Mouse (Mus musculus): ENCODE results near the gene Foxp4. TPM values are rescaled to one million over a fixed set of nuclear protein-coding genes. Genes with fewer than 3 reads are reported as not detected.

Gene Foxp4
- polyA plus RNA-seq, 2 experiments = 3.5 to 9.4 TPM

DNA sequence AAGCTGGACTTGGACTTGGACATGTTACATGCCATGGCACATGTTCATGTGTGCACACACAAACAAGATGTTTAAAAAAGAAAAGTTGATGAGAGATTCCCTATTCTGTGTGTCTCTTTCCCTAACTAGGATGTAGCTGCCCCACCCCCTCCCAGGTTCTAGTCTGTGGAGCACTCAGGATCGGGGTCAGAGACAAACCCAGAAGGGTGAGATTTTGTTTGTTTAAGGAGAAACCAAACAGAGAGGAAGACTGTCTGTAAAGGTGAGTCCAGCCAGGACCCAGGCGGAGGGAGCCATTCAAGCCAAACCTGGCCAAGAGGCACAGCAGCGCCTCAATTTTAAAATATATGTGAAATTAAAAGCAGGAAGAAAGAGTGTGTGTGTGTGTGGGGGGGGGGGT lies 7.2 kb downstream of the Foxp4 start:
- Histone ChIP-seq H3K27ac (no peak overlapping the region), H3K9ac (replicated peaks) (no peak overlapping the region), H3K9me3 (ENCODE audit: control insufficient read depth, low read length) (no peaks in the 10 kb centered on the region), H3K4me2 (ENCODE audit: low read depth) (0 out of 2 replicates have a peak overlapping the region, but pooled peaks have one; percentile 15), H3K4me1 (replicated peaks; ENCODE audit: control insufficient read depth in 2 of 2, insufficient read depth in 2 of 2, low read length in 1 of 2) (peaks cover 0 to 2% of the 10 kb centered on the region in 2 experiments; a peak in 1 of 4 replicates), H3K36me3 (replicated peaks; ENCODE audit: control insufficient read depth, insufficient read depth, low read depth) (no peaks in the 10 kb centered on the region), H3K27me3 (ENCODE audit: control insufficient read depth, insufficient read depth, low read length) (peaks cover 12% of the 10 kb centered on the region), H3K4me3 (ENCODE audit: insufficient read depth in 1 of 2, low read depth in 2 of 2, low read length in 2 of 2) (no peak overlapping the region)
- 62% methylated on average over 3 of the region's 3 CpGs for WGBS (ENCODE audit: insufficient replicate concordance)
- DNase-seq (ENCODE audit: low read depth in 3 of 3, low spot score in 3 of 3) = no peak
- ATAC-seq (ENCODE audit: insufficient read depth) = no peak
- TF ChIP-seq EP300 (IDR thresholded peaks at IDR 0.05; ENCODE audit: low read depth) (no peak), CTCF (IDR thresholded peaks at IDR 0.05; ENCODE audit: low read depth) (no peak)

DNA sequence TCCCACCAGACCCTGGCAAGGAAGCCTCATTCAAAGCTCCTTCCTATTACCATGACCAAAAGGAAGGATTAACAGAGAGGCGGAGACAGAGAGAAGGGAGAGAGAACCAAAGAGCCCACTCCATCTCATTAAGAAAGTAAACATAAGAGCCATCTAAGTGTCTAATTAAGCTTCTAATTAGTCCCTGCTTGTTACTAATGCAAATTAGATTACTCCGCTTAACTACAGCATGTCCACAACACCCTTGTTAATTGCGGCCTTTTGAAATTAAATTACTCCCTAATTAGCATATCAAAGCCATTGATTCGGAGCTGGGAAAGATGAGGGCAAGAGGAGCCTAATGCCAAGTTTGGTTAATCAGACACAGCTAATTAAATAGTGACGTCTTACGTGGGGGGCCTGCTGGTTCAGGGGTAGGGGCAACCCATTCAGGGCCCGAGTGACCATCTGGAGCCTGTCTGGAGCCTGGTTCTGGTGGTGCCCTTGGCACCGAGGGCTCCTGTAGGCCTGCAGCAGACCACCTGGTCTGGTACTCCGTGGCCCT lies 9.7 kb downstream of the Foxp4 start:
- H3K4me1 ChIP-seq (replicated peaks; ENCODE audit: control insufficient read depth in 2 of 2, insufficient read depth in 2 of 2, low read length in 1 of 2) = peaks cover 0 to 8% of the 10 kb centered on the region in 2 experiments; a peak in 2 of 4 replicates
- H3K36me3 ChIP-seq (replicated peaks; ENCODE audit: control insufficient read depth, insufficient read depth, low read depth) = no peaks in the 10 kb centered on the region

DNA sequence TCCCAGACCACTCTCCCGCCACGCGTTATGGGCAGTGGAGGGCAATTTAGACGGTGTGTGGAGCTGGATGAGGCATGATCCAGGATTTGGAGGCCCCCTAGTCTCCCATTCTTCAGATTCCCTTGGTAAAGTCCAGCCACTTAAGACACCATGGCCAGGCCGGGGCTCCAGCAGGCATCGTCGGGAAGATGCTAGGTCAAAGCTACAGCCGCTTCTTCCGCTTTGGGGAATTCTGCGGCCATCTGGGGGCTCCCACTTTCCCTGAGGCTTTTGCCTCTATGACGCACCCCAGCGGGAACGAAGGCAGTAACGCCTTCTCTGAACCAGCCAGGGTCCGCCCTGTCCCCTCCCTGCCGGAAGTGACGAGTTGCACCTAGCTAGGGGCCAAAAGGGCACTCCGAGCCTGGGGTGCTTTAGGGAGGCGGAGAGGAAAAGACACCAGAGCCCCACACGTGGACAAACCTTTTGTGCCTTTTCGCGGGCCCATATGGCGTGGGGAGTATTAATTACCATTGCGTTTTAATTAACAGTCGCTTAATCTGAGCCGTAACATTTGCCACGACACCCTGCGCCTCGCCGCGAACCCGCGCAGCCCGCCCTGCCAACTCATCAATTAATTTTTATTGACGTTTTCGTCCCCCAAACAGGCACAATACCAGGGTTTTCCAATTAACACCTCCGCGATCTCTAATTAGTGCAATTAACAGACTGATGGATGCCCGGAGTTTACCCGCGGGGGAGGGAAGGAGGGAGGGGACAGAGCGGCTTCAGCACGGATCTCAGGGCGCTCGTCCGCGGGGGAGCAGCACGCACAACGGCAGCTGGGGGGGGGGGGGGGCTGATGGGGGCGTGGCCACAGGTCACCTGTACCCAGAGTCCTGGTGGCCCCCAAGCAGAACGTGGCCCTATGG lies 15.1 kb downstream of the Foxp4 start:
- Histone ChIP-seq H3K4me2 (ENCODE audit: low read depth) (peak overlapping the region; percentile 71), H3K27ac (no peak overlapping the region; the same call in none of the 2 replicates), H3K4me3 (ENCODE audit: insufficient read depth in 1 of 2, low read depth in 2 of 2, low read length in 2 of 2) (peak overlapping the region; percentile 64 to 73), H3K9ac (replicated peaks) (peak overlapping the region; percentile 55), H3K9me3 (ENCODE audit: control insufficient read depth, low read length) (no peaks in the 10 kb centered on the region), H3K36me3 (replicated peaks; ENCODE audit: control insufficient read depth, insufficient read depth, low read depth) (no peaks in the 10 kb centered on the region), H3K27me3 (ENCODE audit: control insufficient read depth, insufficient read depth, low read length) (no peaks in the 10 kb centered on the region), H3K4me1 (replicated peaks; ENCODE audit: control insufficient read depth in 2 of 2, insufficient read depth in 2 of 2, low read length in 1 of 2) (peaks cover 9 to 17% of the 10 kb centered on the region in 2 experiments)
- peak; percentile 93 for ATAC-seq (ENCODE audit: insufficient read depth)
- WGBS (ENCODE audit: insufficient replicate concordance) = 6% methylated on average over 51 of the region's 51 CpGs
- DNase-seq (ENCODE audit: low read depth in 3 of 3, low spot score in 3 of 3) = peak; percentile 70 to 74 (median 72)
- peak; percentile 30; the same call in 1 of the 2 replicates for TF ChIP-seq CTCF (IDR thresholded peaks at IDR 0.05; ENCODE audit: low read depth)
- no peak for TF ChIP-seq EP300 (IDR thresholded peaks at IDR 0.05; ENCODE audit: low read depth)

More for the DNA sequence above, 9.7 kb downstream of the Foxp4 start:
- Histone ChIP-seq H3K4me2 (ENCODE audit: low read depth) (no peak overlapping the region), H3K27me3 (ENCODE audit: control insufficient read depth, insufficient read depth, low read length) (no peaks in the 10 kb centered on the region), H3K9ac (replicated peaks) (no peak overlapping the region), H3K27ac (no peak overlapping the region), H3K9me3 (ENCODE audit: control insufficient read depth, low read length) (no peaks in the 10 kb centered on the region), H3K4me3 (ENCODE audit: insufficient read depth in 1 of 2, low read depth in 2 of 2, low read length in 2 of 2) (no peak overlapping the region)
- WGBS (ENCODE audit: insufficient replicate concordance) = 66% methylated on average over 9 of the region's 9 CpGs
- TF ChIP-seq CTCF (IDR thresholded peaks at IDR 0.05; ENCODE audit: low read depth) (no peak), EP300 (IDR thresholded peaks at IDR 0.05; ENCODE audit: low read depth) (no peak)
- no peak for ATAC-seq (ENCODE audit: insufficient read depth)
- no peak for DNase-seq (ENCODE audit: low read depth in 3 of 3, low spot score in 3 of 3)

DNA sequence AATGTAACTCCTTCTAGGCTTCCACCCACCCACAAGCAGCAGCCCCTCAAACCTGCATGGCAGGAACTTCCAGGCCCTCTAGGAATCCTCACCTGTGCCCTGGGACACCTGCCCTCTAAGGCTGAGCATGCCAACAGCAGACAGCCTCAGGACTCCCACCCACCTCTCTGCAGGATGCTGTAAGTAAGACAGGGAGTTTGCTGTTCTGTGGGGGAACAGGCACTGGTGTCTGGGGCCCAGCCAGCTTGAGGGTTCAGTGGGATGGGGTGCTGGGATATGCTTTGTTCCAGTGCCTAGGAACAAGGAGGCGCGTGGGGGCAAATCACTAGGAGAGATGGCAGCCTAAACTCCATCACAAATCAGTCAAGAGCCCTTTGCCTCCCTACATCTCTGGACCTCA lies 16.4 kb downstream of the Foxp4 start:
- H3K9ac ChIP-seq (replicated peaks) = no peak overlapping the region
- no peaks in the 10 kb centered on the region for H3K36me3 ChIP-seq (replicated peaks; ENCODE audit: control insufficient read depth, insufficient read depth, low read depth)
- no peak overlapping the region for H3K4me3 ChIP-seq (ENCODE audit: insufficient read depth in 1 of 2, low read depth in 2 of 2, low read length in 2 of 2)
- no peak overlapping the region for H3K4me2 ChIP-seq (ENCODE audit: low read depth)
- peaks cover 9 to 17% of the 10 kb centered on the region in 2 experiments for H3K4me1 ChIP-seq (replicated peaks; ENCODE audit: control insufficient read depth in 2 of 2, insufficient read depth in 2 of 2, low read length in 1 of 2)
- 68% methylated on average over 2 of the region's 2 CpGs for WGBS (ENCODE audit: insufficient replicate concordance)
- DNase-seq (ENCODE audit: low read depth in 3 of 3, low spot score in 3 of 3) (no peak), ATAC-seq (ENCODE audit: insufficient read depth) (no peak)
- no peaks in the 10 kb centered on the region for H3K9me3 ChIP-seq (ENCODE audit: control insufficient read depth, low read length)
- no peaks in the 10 kb centered on the region for H3K27me3 ChIP-seq (ENCODE audit: control insufficient read depth, insufficient read depth, low read length)
- H3K27ac ChIP-seq = no peak overlapping the region
- TF ChIP-seq CTCF (IDR thresholded peaks at IDR 0.05; ENCODE audit: low read depth) = no peak
- TF ChIP-seq EP300 (IDR thresholded peaks at IDR 0.05; ENCODE audit: low read depth) = no peak

DNA sequence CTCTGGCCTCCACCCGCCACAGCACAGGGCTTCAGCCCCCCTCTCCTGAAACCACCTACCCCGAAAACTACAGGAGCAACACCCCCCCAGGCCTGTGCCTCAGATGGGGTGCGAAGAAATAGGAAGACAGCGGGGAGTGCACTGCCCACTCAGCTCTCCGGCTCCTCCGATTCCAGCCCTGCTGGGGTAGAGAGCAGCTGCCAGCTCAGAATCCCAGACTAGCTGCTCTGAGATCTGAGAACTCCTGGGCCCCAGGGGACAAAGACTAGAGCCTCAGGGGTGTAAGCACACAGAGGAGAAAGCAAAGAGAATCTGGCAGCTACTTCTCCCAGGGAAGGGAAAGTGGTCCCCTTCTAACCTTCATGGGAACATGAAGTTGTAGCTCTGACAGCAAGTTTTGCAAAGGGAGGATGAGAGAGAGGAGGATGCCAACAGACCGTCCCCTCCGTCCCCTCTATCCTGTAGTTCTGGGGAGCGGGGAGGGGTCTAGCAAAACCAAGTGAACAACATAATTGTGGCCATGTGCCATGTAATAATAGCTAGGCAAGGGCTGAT lies 17.0 kb downstream of the Foxp4 start:
- no peaks in the 10 kb centered on the region for H3K9me3 ChIP-seq (ENCODE audit: control insufficient read depth, low read length)
- no peaks in the 10 kb centered on the region for H3K27me3 ChIP-seq (ENCODE audit: control insufficient read depth, insufficient read depth, low read length)
- no peak overlapping the region for H3K9ac ChIP-seq (replicated peaks)
- ATAC-seq (ENCODE audit: insufficient read depth) (no peak), DNase-seq (ENCODE audit: low read depth in 3 of 3, low spot score in 3 of 3) (no peak)
- H3K4me3 ChIP-seq (ENCODE audit: insufficient read depth in 1 of 2, low read depth in 2 of 2, low read length in 2 of 2) = no peak overlapping the region
- H3K4me2 ChIP-seq (ENCODE audit: low read depth) = no peak overlapping the region
- no peak overlapping the region for H3K27ac ChIP-seq
- H3K4me1 ChIP-seq (replicated peaks; ENCODE audit: control insufficient read depth in 2 of 2, insufficient read depth in 2 of 2, low read length in 1 of 2) = peaks cover 9 to 17% of the 10 kb centered on the region in 2 experiments
- no peak for TF ChIP-seq EP300 (IDR thresholded peaks at IDR 0.05; ENCODE audit: low read depth)
- TF ChIP-seq CTCF (IDR thresholded peaks at IDR 0.05; ENCODE audit: low read depth) = no peak
- no peaks in the 10 kb centered on the region for H3K36me3 ChIP-seq (replicated peaks; ENCODE audit: control insufficient read depth, insufficient read depth, low read depth)
- 69% methylated on average over 9 of the region's 9 CpGs for WGBS (ENCODE audit: insufficient replicate concordance)

Measured in liver, embryonic 14.5 days (tissue).